Mouse (Mus musculus): ENCODE results near the gene Adra1b.

DNA sequence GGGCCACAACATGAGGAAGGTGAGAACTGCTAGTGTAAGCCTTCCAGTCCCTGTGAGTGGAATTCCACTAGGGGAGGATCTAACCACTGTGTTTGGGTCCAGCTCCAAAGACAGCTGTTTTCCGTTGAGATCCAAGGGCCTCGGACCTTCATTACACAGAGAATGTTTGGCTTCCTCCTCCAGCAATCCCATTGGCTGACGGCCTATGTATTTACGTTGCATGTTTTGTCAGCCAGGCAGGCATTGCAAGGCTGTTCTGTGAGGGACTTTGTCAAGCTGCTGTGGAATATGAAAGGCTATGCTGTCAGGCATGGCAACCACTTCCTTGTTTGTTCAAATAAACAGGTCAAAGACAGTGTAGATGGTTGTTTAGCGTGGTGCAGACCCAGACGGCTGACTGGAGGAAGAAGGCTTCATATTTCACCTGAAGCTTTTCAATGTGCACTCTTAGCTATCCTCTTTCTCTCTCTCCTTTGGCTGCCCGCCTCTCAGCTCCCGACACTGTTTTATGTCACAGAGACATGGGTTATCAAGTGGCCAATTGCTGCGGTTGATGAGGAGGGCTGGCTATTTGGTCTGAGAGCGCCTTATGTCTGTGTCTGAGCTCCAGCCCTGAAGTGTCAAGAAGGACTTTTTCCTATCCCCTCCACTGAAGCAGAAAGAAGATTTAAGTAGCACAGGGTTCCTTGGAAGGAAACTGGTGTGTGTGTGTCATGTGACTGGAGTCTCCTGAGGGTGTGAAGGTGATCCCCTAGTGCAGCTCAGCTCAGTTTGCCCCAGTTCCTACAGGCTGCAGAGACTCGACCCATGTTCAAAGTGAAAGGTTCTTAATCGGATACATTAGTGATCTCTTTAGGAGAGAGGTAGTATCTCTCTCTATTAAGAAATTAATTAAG, 13.8 kb upstream of the Adra1b start:
- TF ChIP-seq CTCF (IDR thresholded peaks at IDR 0.05; ENCODE audit: insufficient read depth, low read length) (no peak), POLR2A (IDR thresholded peaks at IDR 0.05; ENCODE audit: borderline replicate concordance, extremely low read depth, low read depth, low read length) (no peak)

Data from lung, adult 2 months (tissue).